Mouse (Mus musculus) midbrain, embryonic 10.5 days (tissue): ENCODE measurements at regions not wholly inside any gene's neighbourhood (a gene's known extent, or its start where the extent isn't known, plus 50 kb on each side); places are given as distances from the start of the nearest gene placed in this dataset.
A peak's percentile ranks its signal among the peaks of the same experiment; 100 is the strongest.

Experiments used
- DNase-seq: peaks from one replicate; pipeline ENCODE4 v3.0.0-alpha.2; 2017; ENCODE audit warnings: low spot score
- H3K27ac ChIP-seq: fragments of 300-500 bp; sonication (generic); replicated peaks from 2 replicates; pipeline ENCODE4 v1.5.1; 2016; ENCODE audit warnings: mild to moderate bottlenecking
- H3K27me3 ChIP-seq: fragments of 300-500 bp; sonication (generic); 2 replicates; pipeline ENCODE4 v1.6.1; 2016; ENCODE audit warnings: low read depth, mild to moderate bottlenecking; ENCODE audit not compliant: poor library complexity, severe bottlenecking
- H3K36me3 ChIP-seq: fragments of 300-500 bp; sonication (generic); 2 replicates; pipeline ENCODE4 v1.6.1; 2016; ENCODE audit warnings: mild to moderate bottlenecking, moderate library complexity
- H3K4me1 ChIP-seq: fragments of 300-500 bp; sonication (generic); 2 replicates; pipeline ENCODE4 v1.6.1; 2016
- H3K4me3 ChIP-seq: fragments of 300-500 bp; sonication (generic); 2 replicates; pipeline ENCODE4 v1.5.1; 2016; ENCODE audit warnings: mild to moderate bottlenecking, moderate library complexity
- H3K9me3 ChIP-seq: fragments of 300-500 bp; sonication (generic); replicated peaks from 2 replicates; pipeline ENCODE4 v1.6.1; 2016; ENCODE audit warnings: mild to moderate bottlenecking
- WGBS: fragments of 180-500 bp; shearing (Covaris S2); methylation state at CpG from one replicate; pipeline ENCODE4 v1.1.7; 2016; 5-methylcytosine and 5-hydroxymethylcytosine counted together

DNA sequence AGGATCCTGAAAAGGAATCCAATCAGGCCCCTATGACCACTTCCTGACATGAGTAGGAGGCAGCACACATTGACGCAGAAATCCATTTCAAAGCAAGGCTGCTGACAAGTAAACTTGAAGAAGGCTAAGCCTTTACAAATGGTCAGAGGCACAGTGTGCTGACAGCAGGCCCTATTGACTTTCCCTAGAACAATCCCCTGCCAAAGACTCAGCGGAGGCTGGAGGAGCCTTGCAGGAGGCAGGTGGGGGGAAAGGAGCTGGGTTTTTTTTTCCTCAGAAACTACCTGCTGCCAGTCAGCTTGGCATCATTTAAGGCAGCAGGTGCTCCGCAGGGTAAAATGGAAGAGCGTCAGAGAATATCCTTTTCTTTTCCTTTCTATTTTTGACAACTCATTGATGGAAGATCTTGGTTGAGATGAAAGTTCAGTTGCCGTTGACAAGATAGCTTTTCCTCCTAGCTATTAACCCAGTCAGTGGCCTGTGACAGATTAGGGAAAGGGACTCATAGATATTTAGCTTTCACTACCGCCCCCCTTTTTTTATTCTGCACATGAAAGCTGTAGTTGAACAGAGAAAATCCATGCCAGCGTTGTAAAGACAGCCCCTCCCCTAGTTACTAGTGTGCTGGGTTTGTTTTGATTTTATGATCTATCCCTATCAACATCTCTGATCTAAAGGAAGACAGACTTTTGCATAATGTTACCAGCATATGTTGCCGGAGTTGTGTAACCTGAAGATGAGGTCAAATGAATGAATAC, 210.6 kb downstream of the Csnka2ip start:
- Histone ChIP-seq H3K4me1 (peaks cover 12% of the 10 kb centered on the region), H3K9me3 (no peaks in the 10 kb centered on the region), H3K27ac (0 out of 2 replicates have a peak overlapping the region, but pooled peaks have one; percentile 46), H3K4me3 (no peak overlapping the region), H3K27me3 (no peaks in the 10 kb centered on the region), H3K36me3 (no peaks in the 10 kb centered on the region)
- 30% methylated on average over 8 of the region's 8 CpGs for WGBS
- DNase-seq: peak; percentile 22

DNA sequence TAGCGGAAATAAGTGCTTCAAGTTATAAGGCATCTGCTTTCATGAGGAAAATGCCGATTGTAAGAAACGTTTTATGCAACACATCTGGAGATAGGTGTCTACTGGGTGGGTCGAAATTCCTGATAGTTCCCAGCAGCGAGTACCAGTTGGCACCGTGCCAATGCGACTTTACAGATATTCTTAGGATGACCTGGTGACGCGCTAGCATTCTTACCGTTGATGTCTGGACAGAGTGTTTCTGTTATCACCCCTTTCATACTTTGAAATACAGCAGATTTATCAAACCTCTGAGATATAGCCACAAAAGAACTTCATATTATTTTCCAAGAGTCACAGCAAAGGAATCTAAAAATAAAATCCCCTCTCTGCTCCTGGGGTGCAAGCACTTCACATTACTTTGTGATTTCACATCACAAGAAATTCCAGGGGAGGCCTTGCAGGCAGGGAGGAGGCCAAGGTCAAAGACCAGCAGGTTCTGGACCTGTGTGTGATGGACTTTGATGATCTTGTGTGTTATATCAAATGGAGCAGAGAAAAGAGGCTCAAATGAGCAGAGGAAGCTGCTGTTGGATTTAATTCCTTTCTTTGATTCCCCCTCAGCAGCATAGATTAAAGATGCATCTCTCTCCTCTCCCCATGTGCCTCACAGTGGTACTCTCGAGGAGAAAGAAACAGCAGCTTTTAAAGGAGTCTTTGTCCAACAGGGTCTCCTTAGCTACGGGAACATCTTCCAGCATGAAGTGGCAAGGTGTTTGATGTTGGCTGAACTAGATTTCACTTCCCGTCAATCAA, 233.4 kb downstream of the Csnka2ip start:
- 86% methylated on average over 13 of the region's 13 CpGs for WGBS

GRCm38 (mm10) chr16:64347940-64348339, 254.3 kb downstream of the Csnka2ip start:
- Histone ChIP-seq H3K4me1 (no peaks in the 10 kb centered on the region), H3K9me3 (no peaks in the 10 kb centered on the region), H3K4me3 (no peak overlapping the region), H3K36me3 (no peaks in the 10 kb centered on the region), H3K27me3 (no peaks in the 10 kb centered on the region), H3K27ac (no peak overlapping the region)
- no peak for DNase-seq
- 77% methylated on average over 10 of the region's 10 CpGs for WGBS

More for the DNA sequence above, 233.4 kb downstream of the Csnka2ip start:
- DNase-seq: no peak
- Histone ChIP-seq H3K4me3 (no peak overlapping the region), H3K27me3 (no peaks in the 10 kb centered on the region), H3K4me1 (0 out of 2 replicates have a peak, but pooled peaks cover 3% of the 10 kb centered on the region), H3K27ac (no peak overlapping the region), H3K36me3 (no peaks in the 10 kb centered on the region), H3K9me3 (no peaks in the 10 kb centered on the region)

GRCm38 (mm10) chr16:64332887-64333455, 269.2 kb downstream of the Csnka2ip start:
- H3K4me3 ChIP-seq: no peak overlapping the region
- H3K36me3 ChIP-seq: no peaks in the 10 kb centered on the region
- WGBS: 91% methylated on average over 1 of the region's 1 CpGs
- no peak for DNase-seq
- no peaks in the 10 kb centered on the region for H3K27me3 ChIP-seq
- H3K27ac ChIP-seq: no peak overlapping the region
- H3K9me3 ChIP-seq: no peaks in the 10 kb centered on the region
- peaks cover 8% of the 10 kb centered on the region; the same call in 1 of the 2 replicates for H3K4me1 ChIP-seq

DNA sequence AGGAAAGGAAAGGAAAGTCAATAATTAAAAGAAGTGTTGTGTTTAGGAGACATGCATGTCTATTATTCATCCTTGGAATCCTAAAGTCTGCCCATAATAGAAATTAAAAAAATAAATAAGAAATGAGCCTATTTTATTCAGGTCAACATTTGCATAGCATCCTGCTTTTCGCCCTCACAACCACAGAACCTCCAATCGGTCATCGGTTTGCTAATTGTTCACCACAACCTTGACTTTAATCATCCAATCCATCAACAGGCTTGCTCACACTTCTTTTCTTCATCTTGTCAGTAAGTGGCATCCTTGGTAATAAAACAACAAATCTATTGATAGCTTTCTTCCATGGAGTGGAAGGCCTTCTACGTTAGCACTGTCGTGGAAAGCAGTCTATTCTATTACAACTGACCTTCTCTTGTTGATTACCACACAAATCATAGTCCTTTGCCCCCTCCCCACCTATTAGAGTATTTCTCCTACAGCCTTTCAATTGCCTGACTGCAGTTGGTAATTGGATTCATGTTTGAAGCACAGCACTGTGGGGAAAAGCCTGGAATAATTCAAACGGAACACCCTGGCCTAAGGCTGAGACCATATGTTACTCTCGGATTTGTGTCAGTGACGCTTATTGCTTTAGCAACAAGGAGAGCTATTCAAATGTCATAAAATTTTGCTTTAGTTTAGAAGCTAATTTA, 269.9 kb downstream of the Csnka2ip start:
- WGBS: 86% methylated on average over 8 of the region's 8 CpGs
- peaks cover 8% of the 10 kb centered on the region; the same call in 1 of the 2 replicates for H3K4me1 ChIP-seq
- DNase-seq: no peak
- H3K27me3 ChIP-seq: no peaks in the 10 kb centered on the region
- H3K27ac ChIP-seq: no peak overlapping the region
- no peaks in the 10 kb centered on the region for H3K36me3 ChIP-seq
- H3K4me3 ChIP-seq: no peak overlapping the region
- H3K9me3 ChIP-seq: no peaks in the 10 kb centered on the region

GRCm38 (mm10) chr16:64329264-64330060, 272.7 kb downstream of the Csnka2ip start:
- Histone ChIP-seq H3K36me3 (no peaks in the 10 kb centered on the region), H3K4me1 (peaks cover 8% of the 10 kb centered on the region; the same call in 1 of the 2 replicates), H3K27ac (no peak overlapping the region), H3K27me3 (no peaks in the 10 kb centered on the region), H3K4me3 (no peak overlapping the region), H3K9me3 (no peaks in the 10 kb centered on the region)
- no peak for DNase-seq
- 67% methylated on average over 11 of the region's 11 CpGs for WGBS

- Histone ChIP-seq H3K4me3 (no peak overlapping the region), H3K9me3 (no peaks in the 10 kb centered on the region), H3K36me3 (no peaks in the 10 kb centered on the region), H3K27me3 (no peaks in the 10 kb centered on the region), H3K4me1 (no peaks in the 10 kb centered on the region), H3K27ac (no peak overlapping the region)
- WGBS: 85% methylated on average over 4 of the region's 4 CpGs
- DNase-seq: no peak
These were observed 283.3 kb downstream of the Csnka2ip start for GRCm38 (mm10) chr16:64318796-64319493.

- Histone ChIP-seq H3K9me3 (no peaks in the 10 kb centered on the region), H3K4me3 (no peak overlapping the region), H3K36me3 (no peaks in the 10 kb centered on the region), H3K27ac (no peak overlapping the region), H3K4me1 (no peaks in the 10 kb centered on the region), H3K27me3 (no peaks in the 10 kb centered on the region)
- no peak for DNase-seq
- 71% methylated on average over 1 of the region's 1 CpGs for WGBS
These were observed 285.4 kb downstream of the Csnka2ip start for GRCm38 (mm10) chr16:64316831-64317230.

GRCm38 (mm10) chr16:64293507-64293906, 308.7 kb downstream of the Csnka2ip start:
- 89% methylated on average over 3 of the region's 3 CpGs for WGBS
- DNase-seq: no peak
- no peak overlapping the region for H3K27ac ChIP-seq
- no peaks in the 10 kb centered on the region for H3K4me1 ChIP-seq
- H3K4me3 ChIP-seq: no peak overlapping the region
- H3K36me3 ChIP-seq: no peaks in the 10 kb centered on the region
- no peaks in the 10 kb centered on the region for H3K27me3 ChIP-seq
- no peaks in the 10 kb centered on the region for H3K9me3 ChIP-seq

DNA sequence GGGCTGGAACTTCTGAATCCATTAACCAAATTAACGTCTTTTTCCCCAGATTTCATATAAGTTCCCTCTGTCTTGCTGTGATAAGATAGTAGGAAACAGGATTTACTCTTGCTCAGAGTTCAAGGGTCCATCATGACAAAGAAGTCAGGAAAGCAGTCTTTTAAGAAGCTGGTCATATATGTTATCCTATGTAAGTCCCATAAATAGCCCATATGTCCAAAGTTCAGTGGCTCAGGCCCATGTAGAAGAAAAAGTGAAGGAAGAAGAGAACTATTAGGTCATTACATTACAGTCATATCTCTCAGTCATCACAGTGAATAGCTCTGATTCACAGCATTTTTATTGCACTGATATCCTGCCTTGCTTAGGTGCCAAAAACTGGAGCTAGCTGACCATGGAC, 316.9 kb downstream of the Csnka2ip start:
- DNase-seq: no peak
- no peaks in the 10 kb centered on the region for H3K9me3 ChIP-seq
- WGBS: 84% methylated on average over 1 of the region's 1 CpGs

DNA sequence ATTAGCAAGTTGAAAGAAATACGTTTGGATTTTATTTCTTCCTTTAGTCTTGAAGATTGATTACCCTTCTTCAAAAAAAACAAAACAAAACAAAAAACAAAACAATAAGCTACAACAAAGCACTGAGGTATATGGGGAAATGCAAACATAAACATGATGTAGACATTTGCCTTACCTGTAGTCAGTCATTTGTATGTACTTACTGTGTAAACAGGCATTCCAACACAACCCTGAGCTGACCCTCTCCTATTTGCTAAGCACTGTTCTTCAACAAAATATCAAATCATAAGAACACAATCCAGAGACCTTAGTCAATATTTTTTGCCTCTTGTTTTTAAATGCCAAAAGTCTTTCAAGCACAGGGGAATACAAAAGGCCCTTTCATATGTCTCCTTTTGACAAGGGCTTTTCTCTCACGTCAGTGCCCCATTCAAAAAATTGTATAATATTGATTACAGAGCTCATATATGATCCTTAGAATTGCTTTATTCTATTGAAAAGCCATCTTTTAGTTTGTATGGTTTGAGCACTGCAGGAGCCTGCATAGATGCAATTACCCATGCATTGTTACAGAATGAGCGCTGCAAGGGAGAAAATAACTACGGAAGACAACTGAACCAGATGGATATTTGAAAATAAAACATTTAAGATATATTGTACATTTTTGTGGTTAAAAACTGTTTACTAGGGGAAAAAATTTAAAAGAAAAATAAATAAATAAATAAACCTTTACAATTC, 326.2 kb downstream of the Csnka2ip start:
- no peaks in the 10 kb centered on the region for H3K9me3 ChIP-seq
- peaks cover 20% of the 10 kb centered on the region for H3K4me1 ChIP-seq
- H3K4me3 ChIP-seq: no peak overlapping the region
- DNase-seq: no peak
- H3K36me3 ChIP-seq: no peaks in the 10 kb centered on the region
- H3K27me3 ChIP-seq: no peaks in the 10 kb centered on the region
- no peak overlapping the region for H3K27ac ChIP-seq
- WGBS: 72% methylated on average over 4 of the region's 4 CpGs

More for the DNA sequence above, 316.9 kb downstream of the Csnka2ip start:
- Histone ChIP-seq H3K27me3 (no peaks in the 10 kb centered on the region), H3K4me1 (no peaks in the 10 kb centered on the region), H3K27ac (no peak overlapping the region), H3K36me3 (no peaks in the 10 kb centered on the region), H3K4me3 (no peak overlapping the region)
